Mouse (Mus musculus): ENCODE data around the gene Cd7. TPM values are rescaled to one million over a fixed set of nuclear protein-coding genes. Genes with fewer than 3 reads are reported as not detected.
A peak's percentile ranks its signal among the peaks of the same experiment; 100 is the strongest.

The Cd7 gene
- polyA plus RNA-seq, 1 experiment from 2014 or later = not detected

- no peaks in the 10 kb centered on the region for H3K4me1 ChIP-seq (ENCODE audit: control insufficient read depth, insufficient read depth, low read length)
- no peaks in the 10 kb centered on the region for H3K9me3 ChIP-seq (ENCODE audit: control insufficient read depth, low read length)
- 70% methylated on average over 4 of the region's 4 CpGs for WGBS
- no peak overlapping the region for H3K27ac ChIP-seq (ENCODE audit: low read depth, low read length)
- 0 out of 2 replicates have a peak, but pooled peaks cover 4% of the 10 kb centered on the region for H3K27me3 ChIP-seq (ENCODE audit: control insufficient read depth, insufficient read depth, low read length)
- H3K4me3 ChIP-seq (ENCODE audit: low read length) = no peak overlapping the region
- no peaks in the 10 kb centered on the region for H3K36me3 ChIP-seq (ENCODE audit: control insufficient read depth, insufficient read depth, low read length)
- no peak overlapping the region for H3K9ac ChIP-seq (ENCODE audit: low read depth, low read length)
- H3K4me2 ChIP-seq (replicated peaks; ENCODE audit: low read depth, low read length) = no peak overlapping the region
- ATAC-seq (ENCODE audit: low FRiP score, low TSS enrichment) = no peak
Observed at GRCm38 (mm10) chr11:121041636-121042035, 2.4 kb upstream of the Cd7 start.

- H3K27ac ChIP-seq (ENCODE audit: low read depth, low read length) = no peak overlapping the region
- 6% methylated on average over 4 of the region's 4 CpGs for WGBS
- no peak overlapping the region for H3K4me2 ChIP-seq (replicated peaks; ENCODE audit: low read depth, low read length)
- H3K4me1 ChIP-seq (ENCODE audit: control insufficient read depth, insufficient read depth, low read length) = no peaks in the 10 kb centered on the region
- H3K9me3 ChIP-seq (ENCODE audit: control insufficient read depth, low read length) = no peaks in the 10 kb centered on the region
- H3K4me3 ChIP-seq (ENCODE audit: low read length) = no peak overlapping the region
- 0 out of 2 replicates have a peak, but pooled peaks cover 4% of the 10 kb centered on the region for H3K27me3 ChIP-seq (ENCODE audit: control insufficient read depth, insufficient read depth, low read length)
- H3K9ac ChIP-seq (ENCODE audit: low read depth, low read length) = no peak overlapping the region
- peak; percentile 81 for ATAC-seq (ENCODE audit: low FRiP score, low TSS enrichment)
- H3K36me3 ChIP-seq (ENCODE audit: control insufficient read depth, insufficient read depth, low read length) = no peaks in the 10 kb centered on the region
Observed at GRCm38 (mm10) chr11:121041212-121041611, 2.0 kb upstream of the Cd7 start.

- whole genome bisulfite sequencing = 89% methylated on average over 11 of the region's 11 CpGs
- H3K27ac ChIP-seq (ENCODE audit: low read depth, low read length) = no peak overlapping the region
- no peak for ATAC-seq (ENCODE audit: low FRiP score, low TSS enrichment)
- H3K36me3 ChIP-seq (ENCODE audit: control insufficient read depth, insufficient read depth, low read length) = no peaks in the 10 kb centered on the region
- no peaks in the 10 kb centered on the region for H3K9me3 ChIP-seq (ENCODE audit: control insufficient read depth, low read length)
- no peaks in the 10 kb centered on the region for H3K4me1 ChIP-seq (ENCODE audit: control insufficient read depth, insufficient read depth, low read length)
- no peak overlapping the region for H3K9ac ChIP-seq (ENCODE audit: low read depth, low read length)
- no peak overlapping the region for H3K4me3 ChIP-seq (ENCODE audit: low read length)
- H3K27me3 ChIP-seq (ENCODE audit: control insufficient read depth, insufficient read depth, low read length) = no peaks in the 10 kb centered on the region
- H3K4me2 ChIP-seq (replicated peaks; ENCODE audit: low read depth, low read length) = no peak overlapping the region
Observed at GRCm38 (mm10) chr11:121038366-121039240, 615 bp downstream of the Cd7 start.

- no peak overlapping the region for H3K27ac ChIP-seq (ENCODE audit: low read depth, low read length)
- no peak for ATAC-seq (ENCODE audit: low FRiP score, low TSS enrichment)
- H3K9ac ChIP-seq (ENCODE audit: low read depth, low read length) = no peak overlapping the region
- H3K27me3 ChIP-seq (ENCODE audit: control insufficient read depth, insufficient read depth, low read length) = no peaks in the 10 kb centered on the region
- no peak overlapping the region for H3K4me3 ChIP-seq (ENCODE audit: low read length)
- WGBS = 67% methylated on average over 5 of the region's 5 CpGs
- H3K9me3 ChIP-seq (ENCODE audit: control insufficient read depth, low read length) = no peaks in the 10 kb centered on the region
- no peak overlapping the region for H3K4me2 ChIP-seq (replicated peaks; ENCODE audit: low read depth, low read length)
- H3K4me1 ChIP-seq (ENCODE audit: control insufficient read depth, insufficient read depth, low read length) = no peaks in the 10 kb centered on the region
- H3K36me3 ChIP-seq (ENCODE audit: control insufficient read depth, insufficient read depth, low read length) = no peaks in the 10 kb centered on the region
Observed at GRCm38 (mm10) chr11:121033118-121033517, 6.1 kb downstream of the Cd7 start.

GRCm38 (mm10) chr11:121027259-121027658 lies 12.0 kb downstream of the Cd7 start:
- Histone ChIP-seq H3K4me3 (ENCODE audit: low read length) (no peak overlapping the region), H3K4me2 (replicated peaks; ENCODE audit: low read depth, low read length) (no peak overlapping the region), H3K4me1 (ENCODE audit: control insufficient read depth, insufficient read depth, low read length) (no peaks in the 10 kb centered on the region), H3K27me3 (ENCODE audit: control insufficient read depth, insufficient read depth, low read length) (no peaks in the 10 kb centered on the region), H3K27ac (ENCODE audit: low read depth, low read length) (no peak overlapping the region), H3K9ac (ENCODE audit: low read depth, low read length) (no peak overlapping the region), H3K36me3 (ENCODE audit: control insufficient read depth, insufficient read depth, low read length) (no peaks in the 10 kb centered on the region), H3K9me3 (ENCODE audit: control insufficient read depth, low read length) (no peaks in the 10 kb centered on the region)
- no peak for ATAC-seq (ENCODE audit: low FRiP score, low TSS enrichment)
- WGBS = 87% methylated on average over 7 of the region's 7 CpGs

GRCm38 (mm10) chr11:121024163-121024562 lies 15.1 kb downstream of the Cd7 start:
- Histone ChIP-seq H3K4me2 (replicated peaks; ENCODE audit: low read depth, low read length) (no peak overlapping the region), H3K9ac (ENCODE audit: low read depth, low read length) (no peak overlapping the region), H3K9me3 (ENCODE audit: control insufficient read depth, low read length) (no peaks in the 10 kb centered on the region), H3K36me3 (ENCODE audit: control insufficient read depth, insufficient read depth, low read length) (no peaks in the 10 kb centered on the region), H3K27me3 (ENCODE audit: control insufficient read depth, insufficient read depth, low read length) (no peaks in the 10 kb centered on the region), H3K27ac (ENCODE audit: low read depth, low read length) (no peak overlapping the region), H3K4me1 (ENCODE audit: control insufficient read depth, insufficient read depth, low read length) (no peaks in the 10 kb centered on the region), H3K4me3 (ENCODE audit: low read length) (no peak overlapping the region)
- no peak for ATAC-seq (ENCODE audit: low FRiP score, low TSS enrichment)
- WGBS = 77% methylated on average over 6 of the region's 6 CpGs

GRCm38 (mm10) chr11:121019501-121019900 lies 19.7 kb downstream of the Cd7 start:
- Histone ChIP-seq H3K36me3 (ENCODE audit: control insufficient read depth, insufficient read depth, low read length) (no peaks in the 10 kb centered on the region), H3K4me2 (replicated peaks; ENCODE audit: low read depth, low read length) (no peak overlapping the region), H3K27ac (ENCODE audit: low read depth, low read length) (no peak overlapping the region), H3K27me3 (ENCODE audit: control insufficient read depth, insufficient read depth, low read length) (no peaks in the 10 kb centered on the region), H3K9ac (ENCODE audit: low read depth, low read length) (no peak overlapping the region), H3K9me3 (ENCODE audit: control insufficient read depth, low read length) (no peaks in the 10 kb centered on the region), H3K4me1 (ENCODE audit: control insufficient read depth, insufficient read depth, low read length) (no peaks in the 10 kb centered on the region), H3K4me3 (ENCODE audit: low read length) (no peak overlapping the region)
- ATAC-seq (ENCODE audit: low FRiP score, low TSS enrichment) = no peak
- WGBS = 80% methylated on average over 5 of the region's 5 CpGs

- WGBS = 31% methylated on average over 3 of the region's 3 CpGs
- H3K27ac ChIP-seq (ENCODE audit: low read depth, low read length) = no peak overlapping the region
- no peak overlapping the region for H3K9ac ChIP-seq (ENCODE audit: low read depth, low read length)
- H3K4me1 ChIP-seq (ENCODE audit: control insufficient read depth, insufficient read depth, low read length) = no peaks in the 10 kb centered on the region
- H3K27me3 ChIP-seq (ENCODE audit: control insufficient read depth, insufficient read depth, low read length) = no peaks in the 10 kb centered on the region
- H3K4me2 ChIP-seq (replicated peaks; ENCODE audit: low read depth, low read length) = no peak overlapping the region
- no peak overlapping the region for H3K4me3 ChIP-seq (ENCODE audit: low read length)
- H3K9me3 ChIP-seq (ENCODE audit: control insufficient read depth, low read length) = no peaks in the 10 kb centered on the region
- ATAC-seq (ENCODE audit: low FRiP score, low TSS enrichment) = peak; percentile 83
- H3K36me3 ChIP-seq (ENCODE audit: control insufficient read depth, insufficient read depth, low read length) = no peaks in the 10 kb centered on the region
Observed at GRCm38 (mm10) chr11:121017703-121018102, 21.5 kb downstream of the Cd7 start.

- H3K4me2 ChIP-seq (replicated peaks; ENCODE audit: low read depth, low read length) = no peak overlapping the region
- H3K4me3 ChIP-seq (ENCODE audit: low read length) = no peak overlapping the region
- ATAC-seq (ENCODE audit: low FRiP score, low TSS enrichment) = no peak
- WGBS = 59% methylated on average over 6 of the region's 6 CpGs
- no peak overlapping the region for H3K9ac ChIP-seq (ENCODE audit: low read depth, low read length)
- no peaks in the 10 kb centered on the region for H3K27me3 ChIP-seq (ENCODE audit: control insufficient read depth, insufficient read depth, low read length)
- no peaks in the 10 kb centered on the region for H3K36me3 ChIP-seq (ENCODE audit: control insufficient read depth, insufficient read depth, low read length)
- H3K27ac ChIP-seq (ENCODE audit: low read depth, low read length) = no peak overlapping the region
- no peaks in the 10 kb centered on the region for H3K4me1 ChIP-seq (ENCODE audit: control insufficient read depth, insufficient read depth, low read length)
- H3K9me3 ChIP-seq (ENCODE audit: control insufficient read depth, low read length) = no peaks in the 10 kb centered on the region
Observed at GRCm38 (mm10) chr11:121015472-121015871, 23.7 kb downstream of the Cd7 start.

All from kidney, embryonic 14.5 days (tissue).